Mouse (Mus musculus) heart, embryonic 15.5 days (tissue): ENCODE results near the gene Itpkb. TPM values are rescaled to one million over a fixed set of nuclear protein-coding genes. Genes with fewer than 3 reads are reported as not detected.

Experiments used
- ATAC-seq: fragments of 200-750 bp; cut with Nextera tagmentation; replicated peaks from 2 replicates; pipeline ENCODE4 v1.8.0; 2017; ENCODE audit warnings: low read depth, moderate TSS enrichment; ENCODE audit not compliant: insufficient number of reproducible peaks, insufficient read depth, low FRiP score
- H3K27ac ChIP-seq: fragments of 300-500 bp; sonication (generic); 2 replicates; pipeline ENCODE4 v1.5.1; 2015; ENCODE audit warnings: mild to moderate bottlenecking, inconsistent platforms
- H3K27me3 ChIP-seq: fragments of 300-500 bp; sonication (generic); 2 replicates; pipeline ENCODE4 v1.6.1; 2015; ENCODE audit warnings: inconsistent platforms
- H3K36me3 ChIP-seq: fragments of 300-500 bp; sonication (generic); 2 replicates; pipeline ENCODE4 v1.6.1; 2015; ENCODE audit warnings: mild to moderate bottlenecking, inconsistent platforms
- H3K4me1 ChIP-seq: fragments of 300-500 bp; sonication (generic); replicated peaks from 2 replicates; pipeline ENCODE4 v1.6.1; 2015; ENCODE audit warnings: inconsistent platforms
- H3K4me2 ChIP-seq: fragments of 300-500 bp; sonication (generic); 2 replicates; pipeline ENCODE4 v1.6.1; 2015; ENCODE audit warnings: inconsistent platforms, mild to moderate bottlenecking, moderate library complexity
- H3K4me3 ChIP-seq: fragments of 300-500 bp; sonication (generic); 2 replicates; pipeline ENCODE4 v1.5.1; 2015; ENCODE audit warnings: mild to moderate bottlenecking, inconsistent platforms
- H3K9ac ChIP-seq: fragments of 300-500 bp; sonication (generic); 2 replicates; pipeline ENCODE4 v1.6.1; 2015; ENCODE audit warnings: mild to moderate bottlenecking, inconsistent platforms
- H3K9me3 ChIP-seq: fragments of 300-500 bp; sonication (generic); replicated peaks from 2 replicates; pipeline ENCODE4 v1.6.1; 2016; ENCODE audit warnings: inconsistent platforms
- WGBS: fragments of 180-500 bp; shearing (Covaris S2); methylation state at CpG from one replicate; pipeline ENCODE4 v1.1.7; 2015; ENCODE audit warnings: mixed read lengths; 5-methylcytosine and 5-hydroxymethylcytosine counted together
- polyA plus RNA-seq: library from polyadenylated mRNA; unstranded; fragments of >200 nt; fragmentation: Nextera tagmentation; extraction: Ambion mirVana; gene quantifications from 2 replicates; pipeline ENCODE4 v1.2.1, GENCODE M21; 2015

The Itpkb gene
- polyA plus RNA-seq, 1 experiment from 2014 or later = 6.1 TPM

- 56% methylated on average over 5 of the region's 5 CpGs for WGBS
- H3K27ac ChIP-seq = peak overlapping the region; percentile 85
- H3K4me1 ChIP-seq = peaks cover 66% of the 10 kb centered on the region
- no peaks in the 10 kb centered on the region for H3K36me3 ChIP-seq
- H3K4me3 ChIP-seq = no peak overlapping the region
- H3K4me2 ChIP-seq = no peak overlapping the region
- no peaks in the 10 kb centered on the region for H3K27me3 ChIP-seq
- H3K9ac ChIP-seq = no peak overlapping the region
- H3K9me3 ChIP-seq = no peaks in the 10 kb centered on the region
- ATAC-seq = no peak
Observed at GRCm38 (mm10) chr1:180362844-180363243, 32.6 kb downstream of the Itpkb start.

GRCm38 (mm10) chr1:180363317-180363716 lies 33.0 kb downstream of the Itpkb start:
- Histone ChIP-seq H3K36me3 (no peaks in the 10 kb centered on the region), H3K27ac (peak overlapping the region; percentile 85), H3K9ac (no peak overlapping the region), H3K9me3 (no peaks in the 10 kb centered on the region), H3K4me2 (no peak overlapping the region), H3K4me1 (peaks cover 65% of the 10 kb centered on the region), H3K27me3 (no peaks in the 10 kb centered on the region), H3K4me3 (no peak overlapping the region)
- 52% methylated on average over 3 of the region's 3 CpGs for WGBS
- no peak for ATAC-seq

- 0 out of 2 replicates have a peak overlapping the region, but pooled peaks have one; percentile 12 for H3K4me3 ChIP-seq
- peaks cover 65% of the 10 kb centered on the region for H3K4me1 ChIP-seq
- H3K4me2 ChIP-seq = peak overlapping the region; percentile 81
- no peaks in the 10 kb centered on the region for H3K9me3 ChIP-seq
- peak overlapping the region; percentile 85 for H3K27ac ChIP-seq
- 20% methylated on average over 17 of the region's 17 CpGs for WGBS
- 0 out of 2 replicates have a peak, but pooled peaks have one; percentile 14 for ATAC-seq
- no peaks in the 10 kb centered on the region for H3K27me3 ChIP-seq
- no peaks in the 10 kb centered on the region for H3K36me3 ChIP-seq
- H3K9ac ChIP-seq = no peak overlapping the region
Observed at GRCm38 (mm10) chr1:180364005-180364404, 33.7 kb downstream of the Itpkb start.

GRCm38 (mm10) chr1:180364720-180365119 lies 34.4 kb downstream of the Itpkb start:
- no peak overlapping the region for H3K9ac ChIP-seq
- peaks cover 62% of the 10 kb centered on the region for H3K4me1 ChIP-seq
- no peaks in the 10 kb centered on the region for H3K27me3 ChIP-seq
- H3K27ac ChIP-seq = peak overlapping the region; percentile 85
- no peak for ATAC-seq
- no peaks in the 10 kb centered on the region for H3K9me3 ChIP-seq
- no peaks in the 10 kb centered on the region for H3K36me3 ChIP-seq
- 31% methylated on average over 2 of the region's 2 CpGs for WGBS
- H3K4me3 ChIP-seq = peak overlapping the region; percentile 54
- peak overlapping the region; percentile 81 for H3K4me2 ChIP-seq

GRCm38 (mm10) chr1:180365180-180365810 lies 35.0 kb downstream of the Itpkb start:
- no peaks in the 10 kb centered on the region for H3K36me3 ChIP-seq
- peaks cover 62% of the 10 kb centered on the region for H3K4me1 ChIP-seq
- WGBS = 2% methylated on average over 29 of the region's 29 CpGs
- H3K9me3 ChIP-seq = no peaks in the 10 kb centered on the region
- H3K4me2 ChIP-seq = peak overlapping the region; percentile 81
- no peaks in the 10 kb centered on the region for H3K27me3 ChIP-seq
- peak; percentile 91 for ATAC-seq
- H3K27ac ChIP-seq = peak overlapping the region; percentile 85
- peak overlapping the region; percentile 59 for H3K9ac ChIP-seq
- H3K4me3 ChIP-seq = peak overlapping the region; percentile 54

GRCm38 (mm10) chr1:180365983-180366811 lies 35.9 kb downstream of the Itpkb start:
- ATAC-seq = no peak
- peak overlapping the region; percentile 85; the same call in 1 of the 2 replicates for H3K27ac ChIP-seq
- 70% methylated on average over 18 of the region's 18 CpGs for WGBS
- H3K4me2 ChIP-seq = peak overlapping the region; percentile 81; the same call in 1 of the 2 replicates
- H3K4me3 ChIP-seq = no peak overlapping the region
- H3K4me1 ChIP-seq = peaks cover 69% of the 10 kb centered on the region
- H3K9ac ChIP-seq = no peak overlapping the region
- no peaks in the 10 kb centered on the region for H3K27me3 ChIP-seq
- no peaks in the 10 kb centered on the region for H3K36me3 ChIP-seq
- no peaks in the 10 kb centered on the region for H3K9me3 ChIP-seq

GRCm38 (mm10) chr1:180367045-180367619 lies 36.8 kb downstream of the Itpkb start:
- no peak overlapping the region for H3K9ac ChIP-seq
- no peak overlapping the region for H3K4me2 ChIP-seq
- H3K27me3 ChIP-seq = no peaks in the 10 kb centered on the region
- H3K4me1 ChIP-seq = peaks cover 74% of the 10 kb centered on the region
- no peaks in the 10 kb centered on the region for H3K36me3 ChIP-seq
- H3K27ac ChIP-seq = 0 out of 2 replicates have a peak overlapping the region, but pooled peaks have one; percentile 25
- no peaks in the 10 kb centered on the region for H3K9me3 ChIP-seq
- WGBS = 66% methylated on average over 3 of the region's 3 CpGs
- no peak overlapping the region for H3K4me3 ChIP-seq
- no peak for ATAC-seq

- WGBS = 50% methylated on average over 3 of the region's 3 CpGs
- Histone ChIP-seq H3K4me2 (no peak overlapping the region), H3K36me3 (no peaks in the 10 kb centered on the region), H3K9me3 (no peaks in the 10 kb centered on the region), H3K4me3 (no peak overlapping the region), H3K27ac (no peak overlapping the region), H3K9ac (no peak overlapping the region), H3K4me1 (peaks cover 70% of the 10 kb centered on the region), H3K27me3 (no peaks in the 10 kb centered on the region)
- ATAC-seq = no peak
Observed at GRCm38 (mm10) chr1:180367626-180368025, 37.3 kb downstream of the Itpkb start.

- H3K9ac ChIP-seq = no peak overlapping the region
- H3K4me1 ChIP-seq = peaks cover 72% of the 10 kb centered on the region
- 76% methylated on average over 7 of the region's 7 CpGs for WGBS
Observed at GRCm38 (mm10) chr1:180368112-180368511, 37.8 kb downstream of the Itpkb start.

GRCm38 (mm10) chr1:180368646-180369045 lies 38.4 kb downstream of the Itpkb start:
- no peaks in the 10 kb centered on the region for H3K9me3 ChIP-seq
- no peak for ATAC-seq
- H3K4me3 ChIP-seq = no peak overlapping the region
- WGBS = 74% methylated on average over 9 of the region's 9 CpGs
- H3K9ac ChIP-seq = no peak overlapping the region
- H3K27me3 ChIP-seq = no peaks in the 10 kb centered on the region
- peaks cover 68% of the 10 kb centered on the region for H3K4me1 ChIP-seq
- no peaks in the 10 kb centered on the region for H3K36me3 ChIP-seq
- H3K27ac ChIP-seq = no peak overlapping the region
- H3K4me2 ChIP-seq = no peak overlapping the region

More at GRCm38 (mm10) chr1:180368112-180368511, 37.8 kb downstream of the Itpkb start:
- Histone ChIP-seq H3K4me3 (no peak overlapping the region), H3K9me3 (no peaks in the 10 kb centered on the region), H3K27ac (no peak overlapping the region), H3K4me2 (no peak overlapping the region), H3K27me3 (no peaks in the 10 kb centered on the region), H3K36me3 (no peaks in the 10 kb centered on the region)
- no peak for ATAC-seq

GRCm38 (mm10) chr1:180370858-180371652 lies 40.8 kb downstream of the Itpkb start:
- H3K27ac ChIP-seq = no peak overlapping the region
- no peaks in the 10 kb centered on the region for H3K36me3 ChIP-seq
- H3K4me3 ChIP-seq = no peak overlapping the region
- no peak for ATAC-seq
- no peaks in the 10 kb centered on the region for H3K9me3 ChIP-seq
- H3K27me3 ChIP-seq = no peaks in the 10 kb centered on the region
- no peak overlapping the region for H3K9ac ChIP-seq
- peaks cover 45% of the 10 kb centered on the region for H3K4me1 ChIP-seq
- WGBS = 58% methylated on average over 10 of the region's 10 CpGs
- H3K4me2 ChIP-seq = no peak overlapping the region
